ENCODE assay signal across 21 mouse cellular contexts in genomic region chr3:146134834-146135233, GRCm38 (mm10). TPM values are rescaled to one million over a fixed set of nuclear protein-coding genes. Genes with fewer than 3 reads are reported as not detected.
A peak's percentile ranks its signal among the peaks of the same experiment; 100 is the strongest.
DNase-seq lines count a peak whose midpoint lies in the region; ATAC-seq and TF ChIP-seq lines count a peak whose summit lies in the region.
"Had no signal": no experiment of that assay in that cellular context is flagged by ENCODE, and none has a peak within 500 bp of the region (broad histone marks: within the 10 kb centered on the region; RNA-seq: fewer than 3 reads in every experiment).

No protein-coding gene starts in this region.

- peak; percentile 59 to 62 for DNase-seq in spleen, postnatal 36 days (ENCODE audit: low spot score in 2 of 2)
- DNase-seq in spleen, postnatal 10 days (ENCODE audit: low spot score in 2 of 2), result no peak
- peak; percentile 26 for DNase-seq in adipocyte (ENCODE audit: low spot score)
- peak; percentile 61 for DNase-seq in yolk sac, embryonic 10.5 days (ENCODE audit: low spot score)
- no peak for DNase-seq in kidney, adult 11 months
- DNase-seq in kidney, adult 9 months, result no peak
- DNase-seq: adrenal gland, postnatal 10 days; cerebellum, adult 18-20 months; cerebellum, postnatal 36 days; kidney, postnatal 10 days; lung, postnatal 14 days; right cerebral cortex, postnatal 4 days had no signal

- peaks cover 2% of the 10 kb centered on the region; the same call in 1 of the 2 replicates for H3K4me1 ChIP-seq in intestine, postnatal 0 days (replicated peaks; ENCODE audit: control insufficient read depth, insufficient read depth, low read length)
- H3K4me1 ChIP-seq: embryonic facial prominence, embryonic 12.5 days; heart, embryonic 15.5 days; hindbrain, embryonic 12.5 days; neural tube, embryonic 15.5 days had no signal

- H3K9ac ChIP-seq in intestine, postnatal 0 days (ENCODE audit: low read depth, low read length), result no peak overlapping the region
- H3K9ac ChIP-seq: embryonic facial prominence, embryonic 12.5 days; heart, embryonic 15.5 days; hindbrain, embryonic 12.5 days; neural tube, embryonic 15.5 days had no signal

- 49% methylated on average over 9 of the region's 9 CpGs for WGBS in intestine, postnatal 0 days

- peak; percentile 20; the same call in 1 of the 2 replicates for TF ChIP-seq CTCF in intestine, postnatal 0 days (IDR thresholded peaks at IDR 0.05; ENCODE audit: low read depth)

- H3K36me3 ChIP-seq in intestine, postnatal 0 days (ENCODE audit: control insufficient read depth, insufficient read depth), result peaks cover 7% of the 10 kb centered on the region; the same call in 1 of the 2 replicates
- H3K36me3 ChIP-seq: embryonic facial prominence, embryonic 12.5 days; heart, embryonic 15.5 days; hindbrain, embryonic 12.5 days; neural tube, embryonic 15.5 days had no signal

- no peaks in the 10 kb centered on the region for H3K27me3 ChIP-seq in intestine, postnatal 0 days (replicated peaks; ENCODE audit: control insufficient read depth, insufficient read depth, low read length)
- H3K27me3 ChIP-seq: embryonic facial prominence, embryonic 12.5 days; heart, embryonic 15.5 days; hindbrain, embryonic 12.5 days; neural tube, embryonic 15.5 days had no signal

- no peak overlapping the region for H3K4me3 ChIP-seq in intestine, postnatal 0 days (ENCODE audit: low read depth, low read length)
- H3K4me3 ChIP-seq: embryonic facial prominence, embryonic 12.5 days; heart, adult 2 months; heart, embryonic 15.5 days; hindbrain, embryonic 12.5 days; neural tube, embryonic 15.5 days had no signal

- H3K9me3 ChIP-seq in intestine, postnatal 0 days (ENCODE audit: control insufficient read depth), result no peaks in the 10 kb centered on the region
- H3K9me3 ChIP-seq: embryonic facial prominence, embryonic 12.5 days; heart, embryonic 15.5 days; hindbrain, embryonic 12.5 days; neural tube, embryonic 15.5 days had no signal

- peak; percentile 48 for ATAC-seq in intestine, postnatal 0 days
- ATAC-seq: forebrain, embryonic 16.5 days; inflammation-experienced regulatory T-cells, adult 6 months had no signal

- H3K27ac ChIP-seq in intestine, postnatal 0 days (ENCODE audit: low read depth, low read length), result no peak overlapping the region
- H3K27ac ChIP-seq: embryonic facial prominence, embryonic 12.5 days; heart, adult 2 months; heart, embryonic 15.5 days; hindbrain, embryonic 12.5 days; neural tube, embryonic 15.5 days had no signal

- H3K4me2 ChIP-seq in intestine, postnatal 0 days (replicated peaks; ENCODE audit: low read depth), result no peak overlapping the region
- H3K4me2 ChIP-seq: embryonic facial prominence, embryonic 12.5 days; heart, embryonic 15.5 days; hindbrain, embryonic 12.5 days; neural tube, embryonic 15.5 days had no signal

RNA-seq across cellular contexts. Expression of gene Mcoln2, which starts 14.8 kb away (rescaled TPM):
- polyA plus RNA-seq in intestine, postnatal 0 days (2015; fragmentation: Nextera tagmentation; extraction: Ambion mirVana), result 6.4 TPM in 2 replicates
- polyA plus RNA-seq: forebrain, embryonic 16.5 days had no signal

RNA-seq across cellular contexts. Expression of gene Mcoln3, which starts 17.6 kb away (rescaled TPM):
- 137 and 144 TPM in 2 replicates for polyA plus RNA-seq in intestine, postnatal 0 days (2015; fragmentation: Nextera tagmentation; extraction: Ambion mirVana)
- polyA plus RNA-seq: heart, adult 2 months had no signal

RNA-seq across cellular contexts. Expression of gene Wdr63, which starts 26.9 kb away (rescaled TPM):
- 0.89 and 1.0 TPM in 2 replicates for polyA plus RNA-seq in intestine, postnatal 0 days (2015; fragmentation: Nextera tagmentation; extraction: Ambion mirVana)
- polyA plus RNA-seq: liver, embryonic 16.5 days had no signal

Comparison
In these comparisons a context has a peak if more than half of its experiments do, and no peak if none do; other contexts are left out.
1. DNase-seq: peak in spleen, postnatal 36 days (2 of 2), adipocyte (single experiment) and yolk sac, embryonic 10.5 days (single experiment); none in spleen, postnatal 10 days (0 of 2), kidney, adult 11 months (single experiment) and kidney, adult 9 months (single experiment).